Mouse (Mus musculus): ENCODE data around the gene Pde4a. TPM values are rescaled to one million over a fixed set of nuclear protein-coding genes. Genes with fewer than 3 reads are reported as not detected.
A peak's percentile ranks its signal among the peaks of the same experiment; 100 is the strongest.

The Pde4a gene
- polyA plus RNA-seq, 1 experiment from 2014 or later, result 12.8 TPM

GRCm38 (mm10) chr9:21135329-21135890 is 30.1 kb upstream of the Pde4a start:
- peaks cover 30% of the 10 kb centered on the region for H3K36me3 ChIP-seq (replicated peaks)
- no peak overlapping the region for H3K4me2 ChIP-seq
- H3K27ac ChIP-seq, result no peak overlapping the region
- H3K4me1 ChIP-seq, result peaks cover 4% of the 10 kb centered on the region
- 80% methylated on average over 4 of the region's 4 CpGs for WGBS
- no peaks in the 10 kb centered on the region for H3K9me3 ChIP-seq
- no peak for ATAC-seq (ENCODE audit: low FRiP score)
- no peak overlapping the region for H3K4me3 ChIP-seq (replicated peaks)
- H3K27me3 ChIP-seq, result no peaks in the 10 kb centered on the region
- H3K9ac ChIP-seq, result no peak overlapping the region

DNA sequence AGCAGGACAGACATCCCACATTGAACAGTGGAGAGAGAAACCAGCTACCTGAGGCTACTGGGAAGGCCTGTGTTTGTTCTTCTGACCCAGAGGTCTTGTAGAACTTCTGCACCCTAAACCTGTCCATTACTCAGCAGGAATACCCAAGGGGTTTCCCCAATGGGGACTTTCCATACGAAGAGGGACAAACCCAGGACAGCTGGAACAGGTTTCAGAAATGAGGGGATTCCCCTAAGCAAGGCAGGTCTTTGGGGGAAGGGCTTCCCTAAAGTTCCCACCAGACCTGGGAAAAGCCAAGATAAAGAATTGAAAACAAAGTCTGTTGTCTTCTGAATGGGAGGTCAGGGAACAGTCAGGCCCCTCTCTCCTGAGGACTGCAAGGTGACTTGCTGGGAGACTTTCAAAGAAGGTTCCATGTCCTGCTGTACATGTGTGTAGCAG is 29.6 kb upstream of the Pde4a start:
- Histone ChIP-seq H3K9me3 (no peaks in the 10 kb centered on the region), H3K4me2 (no peak overlapping the region), H3K4me1 (no peaks in the 10 kb centered on the region), H3K4me3 (replicated peaks) (no peak overlapping the region), H3K36me3 (replicated peaks) (peaks cover 35% of the 10 kb centered on the region), H3K9ac (no peak overlapping the region), H3K27ac (no peak overlapping the region), H3K27me3 (no peaks in the 10 kb centered on the region)
- WGBS, result 83% methylated on average over 1 of the region's 1 CpGs
- ATAC-seq (ENCODE audit: low FRiP score), result no peak

DNA sequence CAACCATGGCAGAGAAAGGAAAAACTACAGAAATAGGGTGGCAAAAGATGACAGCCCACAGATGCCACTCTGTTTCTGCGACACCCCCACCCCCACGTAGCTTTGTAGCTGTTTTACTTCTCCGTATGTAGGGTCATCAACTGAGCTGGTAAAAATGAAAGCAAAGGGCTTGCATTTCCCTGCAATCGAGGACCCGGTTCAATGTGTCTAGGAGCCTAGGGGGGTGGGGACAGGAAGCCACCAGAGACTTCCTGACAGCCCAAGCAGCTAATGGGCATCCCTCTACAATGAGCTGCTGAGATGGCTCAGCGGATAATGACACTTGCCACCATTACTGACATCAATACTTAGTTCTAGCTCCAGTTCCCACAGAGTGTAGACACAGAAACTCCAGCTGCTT is 29.1 kb upstream of the Pde4a start:
- Histone ChIP-seq H3K27ac (no peak overlapping the region), H3K9me3 (no peaks in the 10 kb centered on the region), H3K27me3 (no peaks in the 10 kb centered on the region), H3K4me3 (replicated peaks) (no peak overlapping the region), H3K9ac (no peak overlapping the region), H3K36me3 (replicated peaks) (peaks cover 40% of the 10 kb centered on the region), H3K4me1 (no peaks in the 10 kb centered on the region), H3K4me2 (no peak overlapping the region)
- WGBS, result 91% methylated on average over 6 of the region's 6 CpGs
- ATAC-seq (ENCODE audit: low FRiP score), result no peak

GRCm38 (mm10) chr9:21137229-21137628 is 28.3 kb upstream of the Pde4a start:
- Histone ChIP-seq H3K36me3 (replicated peaks) (peaks cover 48% of the 10 kb centered on the region), H3K27me3 (no peaks in the 10 kb centered on the region), H3K9me3 (no peaks in the 10 kb centered on the region), H3K9ac (no peak overlapping the region), H3K4me3 (replicated peaks) (no peak overlapping the region), H3K4me1 (no peaks in the 10 kb centered on the region), H3K4me2 (no peak overlapping the region), H3K27ac (no peak overlapping the region)
- 54% methylated on average over 3 of the region's 3 CpGs for WGBS
- ATAC-seq (ENCODE audit: low FRiP score), result 0 out of 2 replicates have a peak, but pooled peaks have one; percentile 33

DNA sequence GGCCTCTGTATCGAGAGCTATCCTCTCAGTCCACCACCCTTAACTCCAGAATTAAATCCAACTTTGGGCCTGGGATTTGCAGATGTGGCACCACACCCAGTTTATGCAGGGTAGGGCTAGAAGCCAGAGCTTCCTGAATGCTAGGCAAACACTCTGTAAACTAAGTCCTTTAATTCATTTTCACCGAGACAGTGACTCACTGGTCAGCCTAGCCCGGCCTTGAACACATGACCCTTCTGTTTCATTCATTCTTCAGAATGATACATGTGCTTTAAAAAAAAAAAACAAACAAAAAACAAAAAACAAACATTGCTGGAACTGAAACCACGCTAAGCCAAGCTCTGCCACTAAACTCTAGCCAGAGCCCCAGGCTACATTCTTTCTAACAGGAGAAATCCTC is 27.1 kb upstream of the Pde4a start:
- no peak for ATAC-seq (ENCODE audit: low FRiP score)
- Histone ChIP-seq H3K36me3 (replicated peaks) (peaks cover 60% of the 10 kb centered on the region), H3K9ac (no peak overlapping the region), H3K27me3 (no peaks in the 10 kb centered on the region), H3K4me3 (replicated peaks) (no peak overlapping the region), H3K27ac (no peak overlapping the region), H3K4me2 (no peak overlapping the region), H3K9me3 (no peaks in the 10 kb centered on the region), H3K4me1 (no peaks in the 10 kb centered on the region)
- 92% methylated on average over 4 of the region's 4 CpGs for WGBS

- no peak overlapping the region for H3K4me2 ChIP-seq
- H3K4me1 ChIP-seq, result peaks cover 7% of the 10 kb centered on the region
- H3K27ac ChIP-seq, result no peak overlapping the region
- no peak for ATAC-seq (ENCODE audit: low FRiP score)
- no peaks in the 10 kb centered on the region for H3K9me3 ChIP-seq
- peaks cover 86% of the 10 kb centered on the region for H3K36me3 ChIP-seq (replicated peaks)
- 94% methylated on average over 14 of the region's 14 CpGs for WGBS
- H3K27me3 ChIP-seq, result no peaks in the 10 kb centered on the region
- no peak overlapping the region for H3K4me3 ChIP-seq (replicated peaks)
- H3K9ac ChIP-seq, result no peak overlapping the region
These were observed 23.6 kb upstream of the Pde4a start for GRCm38 (mm10) chr9:21141922-21142321.

- Histone ChIP-seq H3K4me1 (peaks cover 31% of the 10 kb centered on the region), H3K4me2 (no peak overlapping the region), H3K4me3 (replicated peaks) (no peak overlapping the region), H3K27me3 (no peaks in the 10 kb centered on the region), H3K9ac (no peak overlapping the region), H3K27ac (no peak overlapping the region), H3K36me3 (replicated peaks) (peaks cover 69% of the 10 kb centered on the region), H3K9me3 (no peaks in the 10 kb centered on the region)
- WGBS, result 95% methylated on average over 3 of the region's 3 CpGs
- ATAC-seq (ENCODE audit: low FRiP score), result no peak
These were observed 21.2 kb upstream of the Pde4a start for GRCm38 (mm10) chr9:21144361-21144760.

DNA sequence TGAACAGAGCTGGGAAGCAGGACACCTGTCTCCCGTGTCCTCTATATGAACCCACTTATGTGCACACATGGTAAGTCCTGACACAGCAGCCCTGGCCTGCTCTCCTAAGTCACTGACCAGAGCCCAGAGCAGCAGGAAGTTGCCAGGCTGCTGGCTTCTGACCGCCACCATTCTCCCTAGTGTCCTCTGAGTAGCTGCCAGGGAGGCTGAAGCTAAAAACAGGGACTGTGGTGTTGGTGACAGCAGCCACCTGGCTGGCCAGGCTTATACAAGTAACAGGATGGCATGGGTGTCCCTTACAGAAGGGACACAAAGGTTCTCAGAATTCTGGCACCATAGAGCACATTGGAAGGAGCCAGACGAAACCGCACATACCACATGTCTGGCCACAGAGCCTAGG is 20.1 kb upstream of the Pde4a start:
- WGBS, result 98% methylated on average over 4 of the region's 4 CpGs

GRCm38 (mm10) chr9:21146722-21147121 is 18.8 kb upstream of the Pde4a start:
- H3K9ac ChIP-seq, result peak overlapping the region; percentile 29; the same call in 1 of the 2 replicates
- H3K4me1 ChIP-seq, result peaks cover 34% of the 10 kb centered on the region
- 53% methylated on average over 10 of the region's 10 CpGs for WGBS
- H3K4me2 ChIP-seq, result peak overlapping the region; percentile 35
- no peaks in the 10 kb centered on the region for H3K27me3 ChIP-seq
- H3K36me3 ChIP-seq (replicated peaks), result peaks cover 45% of the 10 kb centered on the region
- no peak for ATAC-seq (ENCODE audit: low FRiP score)
- no peak overlapping the region for H3K27ac ChIP-seq
- H3K9me3 ChIP-seq, result no peaks in the 10 kb centered on the region
- H3K4me3 ChIP-seq (replicated peaks), result peak overlapping the region; percentile 8; the same call in 1 of the 2 replicates

More for the DNA sequence above, 20.1 kb upstream of the Pde4a start:
- Histone ChIP-seq H3K9ac (no peak overlapping the region), H3K4me3 (replicated peaks) (no peak overlapping the region), H3K4me1 (peaks cover 34% of the 10 kb centered on the region), H3K9me3 (no peaks in the 10 kb centered on the region), H3K27me3 (no peaks in the 10 kb centered on the region), H3K36me3 (replicated peaks) (peaks cover 58% of the 10 kb centered on the region), H3K27ac (no peak overlapping the region), H3K4me2 (no peak overlapping the region)
- ATAC-seq (ENCODE audit: low FRiP score), result no peak

- no peak overlapping the region for H3K27ac ChIP-seq
- ATAC-seq (ENCODE audit: low FRiP score), result no peak
- peaks cover 4% of the 10 kb centered on the region for H3K27me3 ChIP-seq
- peaks cover 43% of the 10 kb centered on the region for H3K4me1 ChIP-seq
- no peaks in the 10 kb centered on the region for H3K9me3 ChIP-seq
- peaks cover 28% of the 10 kb centered on the region for H3K36me3 ChIP-seq (replicated peaks)
- H3K4me2 ChIP-seq, result peak overlapping the region; percentile 94
- peak overlapping the region; percentile 87 for H3K4me3 ChIP-seq (replicated peaks)
- H3K9ac ChIP-seq, result peak overlapping the region; percentile 85; the same call in 1 of the 2 replicates
These were observed 17.1 kb upstream of the Pde4a start for GRCm38 (mm10) chr9:21148427-21148826.

DNA sequence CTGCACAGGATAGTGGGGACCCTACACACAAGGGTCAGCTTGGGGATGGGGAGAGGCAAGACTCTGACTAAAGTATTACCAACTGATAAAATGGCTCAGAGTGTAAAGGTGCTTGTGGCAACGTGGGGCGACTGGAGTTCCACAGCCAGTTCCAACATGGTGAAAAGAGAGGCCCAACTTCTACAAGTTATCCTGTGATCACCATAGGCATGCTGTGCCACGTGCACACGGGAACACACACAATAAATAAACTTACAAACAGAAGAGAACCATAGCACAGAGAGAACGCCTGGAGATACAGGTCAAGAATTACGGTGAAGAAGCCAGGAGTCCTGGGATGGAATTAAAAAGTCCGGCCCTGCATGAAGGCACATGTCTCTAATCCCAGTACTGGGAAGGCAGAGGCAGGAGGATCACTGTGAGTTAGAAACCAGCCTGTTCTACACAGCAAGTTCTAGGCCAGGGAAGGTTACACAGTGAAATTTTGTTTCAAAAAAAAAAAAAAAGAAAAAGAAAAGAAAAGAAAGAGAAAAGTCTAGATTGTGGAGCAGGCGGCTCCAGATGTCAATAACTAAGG is 16.3 kb upstream of the Pde4a start:
- whole genome bisulfite sequencing, result 15% methylated on average over 8 of the region's 8 CpGs
- Histone ChIP-seq H3K4me3 (replicated peaks) (peak overlapping the region; percentile 87), H3K27ac (peak overlapping the region; percentile 70), H3K4me1 (peaks cover 48% of the 10 kb centered on the region), H3K9ac (peak overlapping the region; percentile 85), H3K27me3 (peaks cover 8% of the 10 kb centered on the region), H3K9me3 (no peaks in the 10 kb centered on the region), H3K36me3 (replicated peaks) (peaks cover 21% of the 10 kb centered on the region), H3K4me2 (peak overlapping the region; percentile 94)
- no peak for ATAC-seq (ENCODE audit: low FRiP score)

- peaks cover 8% of the 10 kb centered on the region for H3K27me3 ChIP-seq
- peak within 1 kb of the TSS; percentile 85 for H3K9ac ChIP-seq
- WGBS, result 3% methylated on average over 56 of the region's 56 CpGs
- H3K9me3 ChIP-seq, result no peaks in the 10 kb centered on the region
- peak within 1 kb of the TSS; percentile 94 for H3K4me2 ChIP-seq
- peak within 1 kb of the TSS; percentile 70 for H3K27ac ChIP-seq
- ATAC-seq (ENCODE audit: low FRiP score), result peak; percentile 98
- H3K36me3 ChIP-seq (replicated peaks), result peaks cover 14% of the 10 kb centered on the region
- H3K4me1 ChIP-seq, result peaks cover 48% of the 10 kb centered on the region
- peak within 1 kb of the TSS; percentile 87 for H3K4me3 ChIP-seq (replicated peaks)
These were observed 15.7 kb upstream of the Pde4a start, which contains the start of gene Cdc37 for GRCm38 (mm10) chr9:21149654-21150419. Gene Cdc37 (minus strand): TSS chr9:21149982.
